Mouse (Mus musculus): ENCODE data around the gene Pxn. TPM values are rescaled to one million over a fixed set of nuclear protein-coding genes. Genes with fewer than 3 reads are reported as not detected.

Gene Pxn
- polyA plus RNA-seq, 1 experiment = 194 TPM

DNA sequence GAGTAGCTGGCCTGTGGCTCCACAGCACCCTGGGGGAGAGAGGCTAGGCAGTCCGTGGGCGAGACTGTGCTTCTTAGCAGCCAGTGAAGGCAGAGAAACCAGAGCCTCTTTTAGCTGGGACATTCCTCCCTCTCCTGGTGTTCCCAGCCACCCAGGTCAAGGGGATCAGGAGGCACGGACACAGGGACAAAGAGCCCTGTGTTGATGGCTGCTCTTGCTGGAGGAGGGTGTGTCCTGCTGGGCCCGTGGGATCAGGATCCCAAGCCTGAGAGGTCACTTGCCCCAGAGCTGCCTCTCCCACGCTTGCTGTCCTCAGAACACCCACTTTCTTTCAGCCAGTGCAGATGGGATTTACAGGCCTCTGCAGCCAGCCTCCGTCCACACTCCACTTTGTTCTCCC, 40.5 kb downstream of the Pxn start:
- DNase-seq = no peak
- Histone ChIP-seq H3K27ac (ENCODE audit: insufficient read depth, low read length) (peak overlapping the region; percentile 57), H3K4me1 (ENCODE audit: control insufficient read depth, insufficient read depth, low read length) (peaks cover 77% of the 10 kb centered on the region), H3K27me3 (ENCODE audit: control insufficient read depth, insufficient read depth, low read length) (no peaks in the 10 kb centered on the region), H3K4me3 (replicated peaks; ENCODE audit: insufficient read depth, low read depth, low read length) (no peak overlapping the region)
- WGBS = 13% methylated on average over 6 of the region's 6 CpGs
- no peak for TF ChIP-seq CTCF (IDR thresholded peaks at IDR 0.05; ENCODE audit: borderline replicate concordance, insufficient read depth, low read depth, low read length)
- no peak for TF ChIP-seq POLR2A (IDR thresholded peaks at IDR 0.05; ENCODE audit: borderline replicate concordance, insufficient read depth, low read length)

- Histone ChIP-seq H3K27ac (ENCODE audit: insufficient read depth, low read length) (peak overlapping the region; percentile 57), H3K4me1 (ENCODE audit: control insufficient read depth, insufficient read depth, low read length) (peaks cover 73% of the 10 kb centered on the region), H3K4me3 (replicated peaks; ENCODE audit: insufficient read depth, low read depth, low read length) (no peak overlapping the region), H3K27me3 (ENCODE audit: control insufficient read depth, insufficient read depth, low read length) (no peaks in the 10 kb centered on the region)
- WGBS = 13% methylated on average over 7 of the region's 7 CpGs
- TF ChIP-seq CTCF (IDR thresholded peaks at IDR 0.05; ENCODE audit: borderline replicate concordance, insufficient read depth, low read depth, low read length) (no peak), POLR2A (IDR thresholded peaks at IDR 0.05; ENCODE audit: borderline replicate concordance, insufficient read depth, low read length) (no peak)
- peak; percentile 72 to 79 for DNase-seq
Observed at GRCm38 (mm10) chr5:115547421-115547820, 40.9 kb downstream of the Pxn start.

- DNase-seq = peak; percentile 56 to 58
- no peak overlapping the region for H3K4me3 ChIP-seq (replicated peaks; ENCODE audit: insufficient read depth, low read depth, low read length)
- WGBS = 51% methylated on average over 18 of the region's 18 CpGs
Observed at GRCm38 (mm10) chr5:115548501-115549285, 42.2 kb downstream of the Pxn start.

DNA sequence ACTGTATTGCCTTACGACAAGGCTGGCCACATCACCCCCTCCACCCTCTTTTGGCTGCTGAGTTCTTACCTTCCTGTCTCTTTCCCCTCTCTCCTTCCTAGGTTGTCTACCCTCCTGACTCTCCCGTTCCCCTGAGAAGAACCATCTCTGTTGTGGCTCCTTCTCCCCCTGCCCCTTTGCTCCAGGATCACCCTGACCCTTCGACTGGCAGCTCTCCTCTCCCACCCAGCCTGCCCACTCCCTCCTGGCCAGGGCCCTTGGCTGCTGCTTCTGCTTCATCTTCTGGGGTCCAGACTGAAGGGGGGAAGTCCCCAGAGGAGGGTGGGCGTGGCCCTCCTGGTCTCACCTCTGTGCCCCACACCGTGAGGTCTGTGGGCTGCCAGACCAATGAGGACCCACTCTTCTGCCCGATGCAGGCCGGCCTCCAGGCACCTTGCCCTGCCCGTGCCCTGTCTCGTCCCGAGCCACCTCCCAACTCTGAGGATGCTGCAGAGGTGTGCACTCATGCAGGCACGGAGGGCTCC, 44.1 kb downstream of the Pxn start:
- WGBS = 79% methylated on average over 11 of the region's 11 CpGs
- H3K4me3 ChIP-seq (replicated peaks; ENCODE audit: insufficient read depth, low read depth, low read length) = no peak overlapping the region
- no peak for DNase-seq
- H3K27me3 ChIP-seq (ENCODE audit: control insufficient read depth, insufficient read depth, low read length) = no peaks in the 10 kb centered on the region
- H3K4me1 ChIP-seq (ENCODE audit: control insufficient read depth, insufficient read depth, low read length) = peaks cover 44% of the 10 kb centered on the region
- no peak overlapping the region for H3K27ac ChIP-seq (ENCODE audit: insufficient read depth, low read length)
- TF ChIP-seq CTCF (IDR thresholded peaks at IDR 0.05; ENCODE audit: borderline replicate concordance, insufficient read depth, low read depth, low read length) (no peak), POLR2A (IDR thresholded peaks at IDR 0.05; ENCODE audit: borderline replicate concordance, insufficient read depth, low read length) (no peak)

More at GRCm38 (mm10) chr5:115548501-115549285, 42.2 kb downstream of the Pxn start:
- no peak for TF ChIP-seq CTCF (IDR thresholded peaks at IDR 0.05; ENCODE audit: borderline replicate concordance, insufficient read depth, low read depth, low read length)
- no peak for TF ChIP-seq POLR2A (IDR thresholded peaks at IDR 0.05; ENCODE audit: borderline replicate concordance, insufficient read depth, low read length)
- peak overlapping the region; percentile 54 for H3K27ac ChIP-seq (ENCODE audit: insufficient read depth, low read length)
- H3K4me1 ChIP-seq (ENCODE audit: control insufficient read depth, insufficient read depth, low read length) = peaks cover 61% of the 10 kb centered on the region
- H3K27me3 ChIP-seq (ENCODE audit: control insufficient read depth, insufficient read depth, low read length) = no peaks in the 10 kb centered on the region

DNA sequence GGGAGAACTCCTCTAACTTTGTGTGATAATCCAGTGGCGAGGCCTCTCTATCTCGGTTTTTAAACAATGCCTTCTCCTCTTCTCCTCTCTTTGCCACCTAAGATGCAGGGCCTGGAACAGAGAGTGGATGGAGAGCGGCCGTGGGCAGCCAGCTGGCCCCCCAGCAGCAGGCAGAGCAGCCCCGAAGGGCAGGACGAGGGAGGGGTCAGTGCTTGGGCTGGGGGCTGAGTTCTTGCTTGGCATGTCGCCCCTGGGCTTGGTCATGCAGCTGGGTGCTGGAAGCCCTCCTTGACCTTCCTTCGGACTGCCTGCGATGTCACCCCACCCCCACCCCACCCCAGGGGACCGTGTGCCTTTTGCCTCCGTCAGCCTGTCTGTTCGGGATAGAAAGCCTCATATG, 44.9 kb downstream of the Pxn start:
- Histone ChIP-seq H3K27ac (ENCODE audit: insufficient read depth, low read length) (no peak overlapping the region), H3K4me1 (ENCODE audit: control insufficient read depth, insufficient read depth, low read length) (peaks cover 37% of the 10 kb centered on the region), H3K27me3 (ENCODE audit: control insufficient read depth, insufficient read depth, low read length) (no peaks in the 10 kb centered on the region), H3K4me3 (replicated peaks; ENCODE audit: insufficient read depth, low read depth, low read length) (no peak overlapping the region)
- WGBS = 71% methylated on average over 12 of the region's 12 CpGs
- no peak for TF ChIP-seq POLR2A (IDR thresholded peaks at IDR 0.05; ENCODE audit: borderline replicate concordance, insufficient read depth, low read length)
- no peak for DNase-seq

GRCm38 (mm10) chr5:115551799-115552198, 45.3 kb downstream of the Pxn start:
- TF ChIP-seq POLR2A (IDR thresholded peaks at IDR 0.05; ENCODE audit: borderline replicate concordance, insufficient read depth, low read length) (no peak), CTCF (IDR thresholded peaks at IDR 0.05; ENCODE audit: borderline replicate concordance, insufficient read depth, low read depth, low read length) (no peak)
- H3K4me3 ChIP-seq (replicated peaks; ENCODE audit: insufficient read depth, low read depth, low read length) = no peak overlapping the region
- 80% methylated on average over 13 of the region's 13 CpGs for WGBS
- H3K27me3 ChIP-seq (ENCODE audit: control insufficient read depth, insufficient read depth, low read length) = no peaks in the 10 kb centered on the region
- DNase-seq = no peak
- H3K27ac ChIP-seq (ENCODE audit: insufficient read depth, low read length) = no peak overlapping the region
- H3K4me1 ChIP-seq (ENCODE audit: control insufficient read depth, insufficient read depth, low read length) = peaks cover 32% of the 10 kb centered on the region

GRCm38 (mm10) chr5:115553801-115554420, 47.4 kb downstream of the Pxn start:
- 59% methylated on average over 33 of the region's 33 CpGs for WGBS

More at GRCm38 (mm10) chr5:115553801-115554420, 47.4 kb downstream of the Pxn start:
- Histone ChIP-seq H3K27ac (ENCODE audit: insufficient read depth, low read length) (no peak overlapping the region), H3K4me3 (replicated peaks; ENCODE audit: insufficient read depth, low read depth, low read length) (no peak overlapping the region), H3K27me3 (ENCODE audit: control insufficient read depth, insufficient read depth, low read length) (no peaks in the 10 kb centered on the region), H3K4me1 (ENCODE audit: control insufficient read depth, insufficient read depth, low read length) (peaks cover 11% of the 10 kb centered on the region)
- no peak for TF ChIP-seq POLR2A (IDR thresholded peaks at IDR 0.05; ENCODE audit: borderline replicate concordance, insufficient read depth, low read length)
- no peak for TF ChIP-seq CTCF (IDR thresholded peaks at IDR 0.05; ENCODE audit: borderline replicate concordance, insufficient read depth, low read depth, low read length)
- no peak for DNase-seq

All from cerebellum, adult 2 months (tissue).